Mouse (Mus musculus) layer of hippocampus, adult 9-11 months (tissue): ENCODE results near the gene Psd4.

Experiments
- DNase-seq: peaks from one replicate; pipeline ENCODE4 v3.0.0; 2022

The Psd4 gene

GRCm38 (mm10) chr2:24386158-24386963 is 19.0 kb downstream of the Psd4 start:
- DNase-seq: no peak

GRCm38 (mm10) chr2:24386964-24387320 is 19.6 kb downstream of the Psd4 start:
- no peak for DNase-seq

GRCm38 (mm10) chr2:24387361-24388283 is 20.2 kb downstream of the Psd4 start:
- peak; percentile 30 for DNase-seq

- no peak for DNase-seq
Observed at GRCm38 (mm10) chr2:24393251-24393650, 25.9 kb downstream of the Psd4 start.

GRCm38 (mm10) chr2:24397115-24397514 is 29.7 kb downstream of the Psd4 start:
- DNase-seq: no peak

- no peak for DNase-seq
Observed at GRCm38 (mm10) chr2:24400711-24401110, 33.3 kb downstream of the Psd4 start.

- DNase-seq: no peak
Observed at GRCm38 (mm10) chr2:24405345-24406012, 38.1 kb downstream of the Psd4 start.

GRCm38 (mm10) chr2:24407701-24408485 is 40.5 kb downstream of the Psd4 start:
- no peak for DNase-seq

GRCm38 (mm10) chr2:24409166-24409565 is 41.8 kb downstream of the Psd4 start:
- no peak for DNase-seq

- no peak for DNase-seq
Observed at GRCm38 (mm10) chr2:24413172-24413571, 45.8 kb downstream of the Psd4 start.

- no peak for DNase-seq
Observed at GRCm38 (mm10) chr2:24413677-24414076, 46.3 kb downstream of the Psd4 start.

- DNase-seq: no peak
Observed at GRCm38 (mm10) chr2:24416668-24417067, 49.3 kb downstream of the Psd4 start.

- DNase-seq: no peak
Observed at GRCm38 (mm10) chr2:24417106-24417505, 49.7 kb downstream of the Psd4 start.

GRCm38 (mm10) chr2:24417564-24417963 is 50.2 kb downstream of the Psd4 start:
- DNase-seq: no peak

GRCm38 (mm10) chr2:24421211-24421863 is 54.0 kb downstream of the Psd4 start:
- DNase-seq: no peak

GRCm38 (mm10) chr2:24422815-24423214 is 55.4 kb downstream of the Psd4 start:
- DNase-seq: no peak

- DNase-seq: no peak
Observed at GRCm38 (mm10) chr2:24425630-24426029, 58.2 kb downstream of the Psd4 start.

- no peak for DNase-seq
Observed at GRCm38 (mm10) chr2:24427866-24428675, 60.7 kb downstream of the Psd4 start.

- DNase-seq: no peak
Observed at GRCm38 (mm10) chr2:24429806-24430205, 62.4 kb downstream of the Psd4 start.

- no peak for DNase-seq
Observed at GRCm38 (mm10) chr2:24434670-24435069, 67.3 kb downstream of the Psd4 start.

GRCm38 (mm10) chr2:24435699-24436098 is 68.3 kb downstream of the Psd4 start:
- no peak for DNase-seq
